Mouse (Mus musculus) heart, postnatal 0 days (tissue): Measurements from ENCODE around the gene Senp7.

Experiments used
- CTCF ChIP-seq: IDR thresholded peaks from 2 replicates; pipeline ENCODE4 v1.5.1; 2016; ENCODE audit warnings: antibody characterized with exemption, control low read depth, low read depth
- EP300 ChIP-seq: IDR thresholded peaks from 2 replicates; pipeline ENCODE4 v1.6.1; 2016; ENCODE audit warnings: antibody characterized with exemption, low read depth

- TF ChIP-seq CTCF (no peak), EP300 (no peak)
Measured at GRCm38 (mm10) chr16:56056944-56057590, 8.9 kb downstream of the Senp7 start.
